Mouse (Mus musculus) heart, postnatal 0 days (tissue): ENCODE data around the gene Rapgef2. TPM values are rescaled to one million over a fixed set of nuclear protein-coding genes. Genes with fewer than 3 reads are reported as not detected.

Source experiments
- ATAC-seq: fragments of 200-750 bp; cut with Nextera tagmentation; 2 replicates; pipeline ENCODE4 v1.8.0; 2017; ENCODE audit warnings: low read depth, moderate number of reproducible peaks, moderate library complexity; ENCODE audit not compliant: insufficient read depth
- DNase-seq: peaks from one replicate; pipeline ENCODE4 v3.0.0-alpha.2; 2016; ENCODE audit warnings: low spot score
- H3K27ac ChIP-seq: fragments of 300-500 bp; sonication (generic); 2 replicates; pipeline ENCODE4 v1.5.1; 2014; ENCODE audit warnings: low read depth, mild to moderate bottlenecking
- H3K27me3 ChIP-seq: fragments of 300-500 bp; sonication (generic); 2 replicates; pipeline ENCODE4 v1.6.1; 2014; ENCODE audit warnings: low read length, mixed read lengths; ENCODE audit not compliant: control insufficient read depth, insufficient read depth
- H3K36me3 ChIP-seq: fragments of 300-500 bp; sonication (generic); replicated peaks from 2 replicates; pipeline ENCODE4 v1.6.1; 2014; ENCODE audit warnings: low read length, mixed read lengths; ENCODE audit not compliant: control insufficient read depth, insufficient read depth
- H3K4me1 ChIP-seq: fragments of 300-500 bp; sonication (generic); 2 replicates; pipeline ENCODE4 v1.6.1; 2014; ENCODE audit warnings: antibody characterized with exemption; ENCODE audit not compliant: control insufficient read depth, insufficient read depth
- H3K4me2 ChIP-seq: fragments of 300-500 bp; sonication (generic); 2 replicates; pipeline ENCODE4 v1.6.1; 2014; ENCODE audit warnings: low read depth, mild to moderate bottlenecking, low read length, moderate library complexity
- H3K4me3 ChIP-seq: fragments of 300-500 bp; sonication (generic); 2 replicates; pipeline ENCODE4 v1.5.1; 2014; ENCODE audit warnings: low read depth, low read length
- H3K9ac ChIP-seq: fragments of 300-500 bp; sonication (generic); replicated peaks from 2 replicates; pipeline ENCODE4 v1.6.1; 2014; ENCODE audit warnings: low read depth, low read length, mixed read lengths
- H3K9me3 ChIP-seq: fragments of 300-500 bp; sonication (generic); replicated peaks from 2 replicates; pipeline ENCODE4 v1.6.1; 2016; ENCODE audit warnings: low read length; ENCODE audit not compliant: control insufficient read depth
- CTCF ChIP-seq: IDR thresholded peaks from 2 replicates; pipeline ENCODE4 v1.5.1; 2016; ENCODE audit warnings: antibody characterized with exemption, control low read depth, low read depth
- EP300 ChIP-seq: IDR thresholded peaks from 2 replicates; pipeline ENCODE4 v1.6.1; 2016; ENCODE audit warnings: antibody characterized with exemption, low read depth
- WGBS: fragments of 180-500 bp; shearing (Covaris S2); extraction: QIAGEN DNeasy Blood & Tissue Kit; methylation state at CpG from one replicate; pipeline ENCODE4 v1.1.7; 2014; 5-methylcytosine and 5-hydroxymethylcytosine counted together
- polyA plus RNA-seq: library from polyadenylated mRNA; unstranded; fragments of >200 nt; fragmentation: Nextera tagmentation; extraction: Ambion mirVana; gene quantifications from 2 replicates; pipeline ENCODE4 v1.2.1, GENCODE M21; 2015
- total RNA-seq: library from RNA; depleted of rRNA; stranded (reverse); fragments of >200 nt; gene quantifications from 2 replicates; pipeline ENCODE4 v1.2.3, GENCODE M21; 2014; ENCODE audit warnings: low replicate concordance

The Rapgef2 gene
- total and polyA plus RNA-seq, 2 experiments from 2014 or later: 3.5 to 30.3 TPM

DNA sequence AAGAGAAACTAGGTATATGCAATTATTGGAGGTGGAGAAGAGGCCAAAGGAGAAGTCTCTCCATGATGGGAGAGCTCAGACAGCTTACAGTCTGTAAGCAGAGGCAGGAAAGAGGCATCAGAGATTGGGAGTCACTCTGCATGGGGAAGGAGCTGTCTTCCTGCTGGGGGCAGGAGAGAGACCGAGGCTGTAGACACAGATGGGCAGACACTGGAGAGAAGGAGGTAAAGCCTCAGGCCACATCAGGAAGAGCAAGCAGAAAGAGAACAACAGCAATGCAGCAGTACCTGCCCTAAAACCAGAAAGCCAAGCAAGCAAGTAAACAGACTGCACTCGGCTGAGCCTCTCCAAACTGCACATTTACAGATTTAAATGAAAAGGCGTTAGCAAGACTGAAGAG lies 81.2 kb downstream of the Rapgef2 start:
- Histone ChIP-seq H3K9me3 (no peaks in the 10 kb centered on the region), H3K27ac (0 out of 2 replicates have a peak overlapping the region, but pooled peaks have one; percentile 13), H3K4me1 (no peaks in the 10 kb centered on the region), H3K4me2 (no peak overlapping the region), H3K4me3 (no peak overlapping the region), H3K9ac (no peak overlapping the region), H3K27me3 (no peaks in the 10 kb centered on the region), H3K36me3 (no peaks in the 10 kb centered on the region; the same call in 1 of the 2 replicates)
- WGBS: 41% methylated on average over 3 of the region's 3 CpGs
- ATAC-seq: no peak
- no peak for DNase-seq
- TF ChIP-seq CTCF (no peak; the same call in 1 of the 2 replicates), EP300 (no peak)

DNA sequence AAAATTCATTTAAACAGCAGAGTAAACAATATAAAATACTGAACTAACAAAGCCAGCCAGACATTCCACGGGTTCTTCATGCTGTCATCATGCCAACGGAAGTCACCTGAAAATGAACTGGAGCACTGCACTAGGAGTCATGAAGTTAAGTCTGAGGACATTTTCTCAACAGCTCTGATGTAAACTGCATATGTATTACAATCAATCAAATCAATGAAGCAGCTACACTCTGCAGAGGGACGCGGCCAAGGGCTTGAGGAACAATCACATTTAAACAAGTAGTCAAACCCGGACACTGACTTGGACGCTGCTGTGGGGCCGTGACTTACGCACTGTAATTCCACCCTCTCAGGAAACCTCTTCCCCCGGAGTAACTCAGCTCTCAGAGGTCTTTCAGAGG lies 82.1 kb downstream of the Rapgef2 start:
- no peak overlapping the region for H3K27ac ChIP-seq
- WGBS: 79% methylated on average over 9 of the region's 9 CpGs
- DNase-seq: no peak

GRCm38 (mm10) chr3:79203821-79204220 lies 82.5 kb downstream of the Rapgef2 start:
- H3K36me3 ChIP-seq: no peaks in the 10 kb centered on the region
- no peak overlapping the region for H3K4me3 ChIP-seq
- no peak overlapping the region for H3K27ac ChIP-seq
- no peak overlapping the region for H3K9ac ChIP-seq
- 0 out of 2 replicates have a peak, but pooled peaks cover 3% of the 10 kb centered on the region for H3K4me1 ChIP-seq
- 79% methylated on average over 5 of the region's 5 CpGs for WGBS
- no peaks in the 10 kb centered on the region for H3K27me3 ChIP-seq
- no peak overlapping the region for H3K4me2 ChIP-seq
- DNase-seq: no peak
- TF ChIP-seq CTCF: no peak
- no peak for TF ChIP-seq EP300
- no peak for ATAC-seq
- no peaks in the 10 kb centered on the region for H3K9me3 ChIP-seq

More for the DNA sequence above, 82.1 kb downstream of the Rapgef2 start:
- H3K4me1 ChIP-seq: no peaks in the 10 kb centered on the region
- no peaks in the 10 kb centered on the region for H3K27me3 ChIP-seq
- no peaks in the 10 kb centered on the region for H3K36me3 ChIP-seq
- no peak for TF ChIP-seq EP300
- no peak for TF ChIP-seq CTCF
- H3K4me2 ChIP-seq: no peak overlapping the region
- H3K9ac ChIP-seq: no peak overlapping the region
- no peaks in the 10 kb centered on the region for H3K9me3 ChIP-seq
- H3K4me3 ChIP-seq: no peak overlapping the region
- ATAC-seq: no peak

- 45% methylated on average over 3 of the region's 3 CpGs for WGBS
These were observed 83.1 kb downstream of the Rapgef2 start for GRCm38 (mm10) chr3:79203178-79203577.

GRCm38 (mm10) chr3:79202275-79203153 lies 83.8 kb downstream of the Rapgef2 start:
- Histone ChIP-seq H3K27ac (peak overlapping the region; percentile 65), H3K4me1 (0 out of 2 replicates have a peak, but pooled peaks cover 5% of the 10 kb centered on the region), H3K36me3 (no peaks in the 10 kb centered on the region), H3K4me3 (no peak overlapping the region), H3K9me3 (no peaks in the 10 kb centered on the region), H3K4me2 (no peak overlapping the region), H3K9ac (no peak overlapping the region), H3K27me3 (no peaks in the 10 kb centered on the region)
- DNase-seq (peak; percentile 85), ATAC-seq (peak; percentile 74)
- WGBS: 32% methylated on average over 11 of the region's 11 CpGs
- peak; percentile 96 for TF ChIP-seq CTCF
- no peak for TF ChIP-seq EP300

More at GRCm38 (mm10) chr3:79203178-79203577, 83.1 kb downstream of the Rapgef2 start:
- DNase-seq (no peak), ATAC-seq (peak; percentile 51; the same call in 1 of the 2 replicates)
- Histone ChIP-seq H3K36me3 (no peaks in the 10 kb centered on the region), H3K9ac (no peak overlapping the region), H3K27ac (peak overlapping the region; percentile 65), H3K4me1 (0 out of 2 replicates have a peak, but pooled peaks cover 5% of the 10 kb centered on the region), H3K4me2 (no peak overlapping the region), H3K27me3 (no peaks in the 10 kb centered on the region), H3K9me3 (no peaks in the 10 kb centered on the region), H3K4me3 (no peak overlapping the region)
- TF ChIP-seq EP300 (peak; percentile 62; the same call in 1 of the 2 replicates), CTCF (no peak)
